Mouse (Mus musculus): ENCODE results near the gene Pkd1.

Pkd1 gene

DNA sequence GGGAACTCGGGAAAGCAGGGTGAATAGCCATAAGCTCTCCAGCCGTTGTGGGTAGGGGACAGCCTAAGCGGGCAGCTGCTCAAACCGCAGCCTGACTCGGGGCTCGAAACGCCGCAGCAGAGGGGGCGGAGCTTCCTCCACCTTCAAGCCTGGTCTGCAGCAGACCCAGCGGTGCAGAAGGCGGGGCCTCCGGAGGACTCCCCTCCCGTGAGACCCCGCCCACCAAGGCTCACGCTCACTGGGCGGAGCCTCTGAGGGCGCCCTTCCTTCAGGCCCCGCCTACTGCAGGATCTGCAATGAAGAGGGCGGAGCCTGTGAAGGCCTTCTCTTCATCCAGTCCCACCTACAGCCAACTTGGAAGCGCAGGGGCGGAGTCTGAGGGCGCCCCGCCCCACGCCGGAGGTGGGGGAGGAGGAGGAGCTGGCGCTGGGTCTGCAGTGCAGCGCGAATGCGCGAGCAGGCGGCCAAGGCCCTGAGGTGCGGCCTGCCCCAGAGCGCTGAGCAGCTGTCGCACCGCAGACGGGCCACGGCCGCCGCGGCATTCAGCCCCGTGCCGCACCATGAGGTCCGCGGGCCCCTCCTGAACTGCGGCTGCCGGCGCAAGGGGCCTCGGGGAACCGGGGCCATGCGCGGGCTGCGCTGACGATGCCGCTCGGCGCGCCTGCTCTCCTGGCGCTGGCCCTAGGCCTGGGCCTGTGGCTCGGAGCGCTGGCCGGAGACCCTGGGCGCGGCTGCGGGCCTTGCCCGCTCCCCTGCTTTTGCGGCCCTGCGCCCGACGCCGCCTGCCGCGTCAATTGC, at the start of gene Pkd1:
TSS of gene Pkd1 (plus strand) at position 217 of the 798 bp plus-strand sequence.
- peak; percentile 99 for DNase-seq

DNA sequence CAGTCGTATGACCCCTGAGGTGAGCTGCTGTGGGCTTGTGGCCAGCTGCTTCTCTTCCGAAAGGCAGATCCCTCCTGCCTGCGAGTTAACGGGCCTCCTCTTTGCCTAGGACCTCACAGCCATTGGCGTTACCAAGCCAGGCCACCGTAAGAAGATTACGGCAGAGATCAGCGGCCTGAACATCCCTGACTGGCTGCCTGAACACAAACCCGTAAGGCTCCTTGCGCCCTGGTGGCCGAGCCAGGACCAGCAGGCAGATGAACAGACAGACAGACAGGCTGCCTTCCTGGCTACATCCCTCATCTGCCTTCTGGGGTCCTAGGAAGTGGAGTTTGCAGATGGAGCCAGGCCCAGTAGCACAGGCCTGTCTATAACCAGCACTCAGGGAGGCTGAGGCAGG, 47.4 kb upstream of the Pkd1 start:
- no peak for DNase-seq

DNA sequence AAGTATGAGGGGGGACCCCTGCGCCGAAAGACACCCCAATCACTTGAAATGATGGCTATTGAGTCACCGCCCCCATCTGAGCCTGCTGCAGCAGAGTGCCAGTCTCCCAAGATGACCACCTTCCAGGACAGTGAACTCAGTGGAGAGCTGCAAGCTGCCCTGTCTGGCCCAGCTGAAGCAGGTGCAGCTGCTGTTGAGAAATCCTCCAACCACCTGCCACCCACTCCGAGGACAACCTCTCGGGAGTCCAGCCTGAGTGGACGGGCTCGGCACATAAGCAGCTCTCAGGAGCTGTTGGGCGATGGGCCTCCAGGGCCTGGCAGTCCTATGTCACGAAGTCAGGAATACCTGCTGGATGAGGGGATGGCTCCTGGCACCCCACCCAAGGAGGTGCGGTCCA, 45.5 kb upstream of the Pkd1 start:
- no peak for DNase-seq

DNA sequence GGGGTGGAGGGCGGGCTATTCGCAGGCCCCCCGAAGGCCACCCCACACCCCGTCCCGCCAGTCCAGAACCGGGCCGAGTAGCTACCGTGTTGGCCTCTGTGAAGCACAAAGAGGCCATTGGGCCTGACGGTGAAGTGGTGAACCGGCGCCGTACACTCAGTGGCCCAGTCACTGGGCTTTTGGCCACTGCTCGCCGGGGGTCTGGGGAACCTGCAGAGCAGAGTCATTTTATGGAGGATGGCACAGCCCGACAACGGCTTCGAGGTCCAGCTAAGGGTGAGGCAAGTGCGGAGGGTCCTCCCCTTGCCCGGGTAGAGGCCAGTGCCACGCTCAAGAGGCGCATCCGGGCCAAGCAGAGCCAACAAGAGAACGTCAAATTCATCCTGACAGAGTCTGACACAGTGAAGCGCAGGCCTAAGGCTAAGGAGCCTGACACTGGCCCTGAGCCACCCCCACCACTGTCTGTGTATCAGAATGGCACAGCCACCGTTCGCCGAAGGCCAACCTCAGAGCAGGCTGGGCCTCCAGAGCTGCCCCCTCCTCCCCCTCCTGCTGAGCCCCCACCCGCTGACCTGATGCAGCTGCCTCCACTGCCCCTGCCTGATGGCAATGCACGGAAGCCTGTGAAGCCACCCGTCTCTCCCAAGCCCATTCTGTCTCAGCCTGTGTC, 44.2 kb upstream of the Pkd1 start:
- no peak for DNase-seq

DNA sequence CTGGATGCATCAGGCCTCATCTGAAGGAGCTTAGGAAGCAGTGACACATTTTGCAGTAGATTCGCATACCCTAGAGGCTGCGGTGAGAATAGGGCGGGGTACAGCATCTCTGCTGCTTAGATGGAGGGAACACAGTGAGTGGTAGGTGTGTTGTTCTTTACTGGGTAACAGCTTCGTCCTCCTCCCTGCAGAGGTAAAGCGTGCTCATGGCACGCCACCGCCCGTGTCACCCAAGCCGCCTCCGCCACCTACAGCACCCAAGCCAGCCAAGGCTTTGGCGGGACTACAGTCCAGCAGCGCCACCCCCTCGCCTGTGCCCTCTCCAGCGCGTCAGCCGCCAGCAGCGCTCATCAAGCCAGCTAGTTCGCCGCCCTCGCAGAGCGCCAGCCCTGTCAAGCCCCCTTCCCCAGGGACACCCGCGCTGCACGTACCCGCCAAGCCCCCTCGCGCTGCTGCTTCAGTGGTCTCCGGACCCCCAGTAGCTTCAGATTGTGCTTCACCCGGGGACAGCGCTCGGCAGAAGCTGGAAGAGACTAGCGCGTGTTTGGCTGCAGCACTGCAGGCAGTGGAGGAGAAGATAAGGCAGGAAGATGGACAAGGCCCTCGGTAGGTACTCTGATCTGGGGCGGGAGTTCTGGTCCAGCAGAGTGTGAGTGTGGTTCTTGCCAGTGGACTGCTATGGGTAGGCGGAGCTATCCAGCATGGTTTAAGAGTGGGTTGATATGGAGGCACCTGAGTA, 43.1 kb upstream of the Pkd1 start:
- no peak for DNase-seq

DNA sequence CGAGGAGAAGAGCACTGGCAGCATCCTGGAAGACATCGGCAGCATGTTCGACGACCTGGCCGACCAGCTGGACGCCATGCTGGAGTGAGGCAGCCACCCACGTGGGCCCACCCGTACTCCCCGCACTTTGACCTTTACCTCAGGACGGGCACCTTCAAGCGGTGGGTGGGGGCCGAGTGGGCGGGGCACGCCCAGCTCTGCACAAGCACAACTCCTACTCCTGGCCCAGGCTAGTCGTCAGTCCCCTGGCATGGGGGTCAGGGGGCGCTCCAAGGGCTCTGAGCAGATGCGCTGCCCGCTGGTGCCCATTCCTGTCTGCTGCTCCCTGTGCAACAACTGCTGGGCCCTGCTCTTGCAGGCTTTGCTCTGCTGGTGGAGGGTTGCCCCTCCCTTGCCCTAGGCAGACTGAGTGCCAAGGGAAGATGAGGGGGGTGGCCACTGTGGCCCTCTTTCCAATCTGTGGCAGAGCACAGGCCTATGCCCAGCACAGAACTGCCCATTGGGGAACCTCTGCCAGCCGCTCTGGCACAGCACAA, 42.4 kb upstream of the Pkd1 start:
- no peak for DNase-seq

DNA sequence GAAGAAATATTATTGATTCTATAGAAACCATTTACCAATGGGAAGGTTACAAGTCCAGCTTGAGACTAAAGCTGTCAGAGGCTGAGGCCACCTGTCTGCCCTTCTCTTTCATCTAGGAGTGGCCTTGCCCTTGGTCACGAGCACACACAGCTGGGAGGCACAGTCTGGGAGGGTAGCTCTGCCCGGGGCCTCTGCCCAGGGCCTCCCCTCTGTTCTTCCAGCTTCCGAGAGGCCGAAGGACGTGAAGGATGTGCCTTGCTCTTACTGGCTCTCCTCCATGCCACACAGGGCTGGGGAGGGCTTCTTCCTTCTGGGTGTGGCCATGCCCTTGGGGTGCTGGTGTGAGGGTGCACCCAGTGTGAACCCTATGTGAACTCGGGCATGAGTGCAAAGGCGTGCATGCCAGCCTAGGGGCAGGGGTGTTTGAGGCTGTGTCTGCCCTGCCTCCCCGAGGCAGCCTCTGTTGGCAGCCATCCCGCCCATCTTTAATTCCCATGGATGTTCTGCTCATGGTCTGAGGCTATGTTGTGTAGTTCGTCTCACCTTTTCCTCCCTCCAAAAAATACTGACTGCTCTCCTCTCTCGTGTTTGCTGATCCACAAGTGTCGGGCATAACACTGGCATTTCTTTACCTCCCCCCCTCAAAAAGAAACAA, 41.7 kb upstream of the Pkd1 start:
- DNase-seq, result no peak

DNA sequence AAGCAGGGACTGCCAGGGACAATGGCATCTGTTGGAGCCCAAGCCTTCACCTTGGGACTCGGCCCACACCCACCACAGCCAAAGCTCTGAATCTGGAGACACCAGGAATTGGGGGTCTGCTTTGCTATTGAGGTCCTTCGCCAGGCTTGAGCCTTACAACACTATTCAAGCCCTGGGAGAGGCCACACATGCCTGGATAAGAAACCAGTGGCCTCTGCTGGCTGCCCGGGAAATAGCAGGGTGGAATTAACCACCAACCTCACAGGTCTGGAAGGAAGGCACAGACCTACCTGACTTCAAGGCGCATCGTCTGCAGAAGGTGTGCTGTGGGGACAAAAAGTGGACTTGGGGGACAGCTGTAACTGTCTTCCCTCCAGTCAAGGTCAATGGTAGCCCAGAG, 36.0 kb upstream of the Pkd1 start:
- DNase-seq, result no peak

DNA sequence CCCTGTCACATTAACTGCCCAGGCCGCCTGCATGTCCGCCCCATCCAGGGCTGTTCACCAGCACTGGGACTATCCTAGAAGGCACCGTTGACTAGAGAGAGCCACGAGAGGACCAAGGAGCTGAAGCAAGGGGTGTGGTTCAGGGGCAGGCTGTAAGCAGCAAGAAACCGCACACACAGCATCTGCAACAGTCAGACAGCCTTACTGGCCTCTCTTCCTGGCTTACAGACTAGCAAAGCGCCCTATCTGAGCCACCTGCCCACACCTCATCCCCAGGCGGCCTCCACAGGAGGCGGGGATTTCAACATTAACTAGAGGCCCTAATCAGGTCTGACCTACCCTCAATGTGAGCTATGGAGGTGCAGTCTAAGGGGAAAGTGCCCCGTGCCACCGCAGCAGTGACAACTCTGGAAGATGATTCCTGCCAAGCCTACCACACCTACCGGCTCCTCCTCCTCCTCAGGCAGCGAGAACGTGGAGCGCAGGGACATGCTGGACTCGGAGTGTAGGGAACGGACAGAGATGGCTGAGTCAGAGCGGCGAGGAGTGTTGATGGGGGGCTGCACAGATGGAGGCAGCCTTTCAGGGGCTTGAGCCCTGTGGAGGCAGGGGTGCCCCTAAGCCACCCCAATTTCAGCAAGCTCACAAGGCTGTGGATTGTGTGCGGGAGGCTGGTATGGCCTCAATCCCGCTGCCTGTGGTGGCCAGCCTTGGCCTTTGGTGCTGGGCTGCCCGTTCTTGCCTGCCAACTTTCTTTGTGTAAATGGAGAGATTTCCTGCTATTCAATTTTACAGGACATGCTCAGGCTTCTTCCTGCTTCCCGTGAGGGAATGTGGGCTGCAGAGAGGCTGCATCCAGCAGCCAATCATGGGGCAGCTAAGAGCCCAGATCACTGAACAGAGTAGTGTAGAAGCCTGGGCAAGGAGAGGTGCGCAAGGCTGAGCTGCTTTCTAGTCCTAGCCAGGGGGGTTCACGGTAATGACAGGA, 35.1 kb upstream of the Pkd1 start:
- no peak for DNase-seq

DNA sequence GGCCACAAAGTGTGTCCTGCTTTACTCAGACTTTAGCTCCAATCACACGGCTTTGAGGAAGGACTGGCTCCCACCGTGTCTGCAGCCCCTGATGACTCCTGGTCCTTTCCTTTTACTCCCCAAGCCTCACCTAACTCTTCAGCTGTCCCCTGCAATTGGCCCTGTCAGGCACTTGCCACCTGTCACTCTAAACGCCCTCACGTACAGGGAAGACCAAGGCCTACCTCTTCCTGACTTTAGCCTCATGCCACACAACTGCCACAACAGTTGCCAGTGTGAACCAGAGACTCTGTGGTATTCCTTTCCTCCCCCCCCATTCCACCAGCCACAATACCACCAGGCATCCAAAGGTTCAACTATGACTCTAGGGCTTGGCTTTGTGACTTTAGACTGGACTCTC, 29.2 kb upstream of the Pkd1 start:
- no peak for DNase-seq

DNA sequence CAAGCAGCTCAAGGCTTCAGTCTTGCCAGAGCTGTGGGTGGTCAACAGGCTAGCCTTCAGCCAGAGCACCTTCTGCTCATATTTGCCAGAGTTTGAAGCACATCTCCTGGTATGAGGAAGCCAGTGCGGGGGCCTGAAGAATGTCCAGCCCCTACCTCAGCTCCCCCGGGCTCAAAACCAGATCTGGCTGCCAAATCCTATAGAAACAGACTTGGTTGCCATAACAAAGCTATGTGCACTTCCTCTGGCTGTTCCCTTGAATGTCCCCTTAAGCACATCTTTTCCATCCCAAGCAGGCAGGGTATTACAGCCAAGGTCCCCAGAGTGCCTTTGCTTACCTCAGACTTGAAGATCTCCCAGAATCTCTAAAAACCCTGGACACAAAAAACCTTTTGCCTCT, 24.9 kb upstream of the Pkd1 start:
- no peak for DNase-seq

DNA sequence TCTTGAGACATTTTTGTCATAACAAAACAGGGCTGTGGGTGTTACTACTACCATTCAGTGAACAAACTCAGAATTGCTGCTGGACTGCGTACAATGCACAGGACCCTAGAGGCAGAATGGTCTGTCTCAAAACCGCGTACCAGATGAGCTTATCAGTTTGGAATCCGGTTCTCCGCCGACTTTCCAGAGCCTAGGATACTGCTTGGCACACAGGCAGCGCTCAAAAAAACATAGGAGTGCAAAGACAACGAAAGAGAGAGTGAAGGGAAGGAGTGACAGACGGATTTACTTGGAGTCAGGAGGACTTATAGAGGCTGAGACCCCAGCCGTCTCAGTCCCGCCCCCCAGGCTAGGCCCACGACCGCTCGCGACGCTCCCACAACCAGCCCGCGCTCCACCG, 22.3 kb upstream of the Pkd1 start:
- peak in 1 of 2 experiments; percentile 5 for DNase-seq

DNA sequence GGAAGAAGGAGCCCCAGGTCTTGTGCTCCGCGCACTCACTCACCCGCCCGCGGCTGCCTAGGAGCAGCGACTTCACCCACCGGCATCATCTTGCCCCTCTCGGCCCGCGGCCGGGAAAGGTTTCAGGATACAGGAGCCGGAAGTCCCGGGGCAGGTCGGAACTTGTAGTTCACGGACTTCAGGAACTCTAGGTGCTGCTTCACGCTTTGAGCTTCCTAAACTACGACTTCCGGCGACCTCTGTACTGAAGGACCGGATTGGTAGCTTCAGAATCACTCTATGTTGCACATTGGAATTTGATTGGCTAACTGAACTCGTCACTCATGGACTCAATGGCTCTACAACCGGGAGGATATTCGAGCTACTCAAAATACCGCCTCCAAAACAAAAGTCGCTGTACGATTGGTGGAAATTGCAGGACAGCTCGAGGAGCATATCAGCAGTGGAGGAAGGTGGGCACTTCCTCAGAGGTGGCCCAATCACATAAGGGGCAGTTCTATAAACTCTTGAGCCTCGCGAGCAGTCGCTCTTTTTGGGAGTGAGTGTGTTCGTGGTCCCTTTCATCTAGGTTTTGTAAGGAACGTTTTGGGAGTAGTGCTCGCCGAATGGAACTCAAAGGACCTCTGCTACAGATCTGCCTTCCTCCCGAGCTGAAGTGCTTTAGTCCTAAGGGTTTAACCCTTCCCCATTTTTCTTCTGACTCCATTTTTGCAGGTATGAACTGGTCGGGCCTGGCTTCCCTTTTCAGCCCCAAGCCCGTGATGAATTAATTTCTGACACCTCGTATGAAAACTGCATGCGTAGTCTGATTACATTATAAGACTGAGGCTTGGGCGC, 21.7 kb upstream of the Pkd1 start, which contains the start of gene Traf7:
TSS of gene Traf7 (minus strand) at position 216 of the 837 bp plus-strand sequence.
- peak; percentile 86 to 87 for DNase-seq

DNA sequence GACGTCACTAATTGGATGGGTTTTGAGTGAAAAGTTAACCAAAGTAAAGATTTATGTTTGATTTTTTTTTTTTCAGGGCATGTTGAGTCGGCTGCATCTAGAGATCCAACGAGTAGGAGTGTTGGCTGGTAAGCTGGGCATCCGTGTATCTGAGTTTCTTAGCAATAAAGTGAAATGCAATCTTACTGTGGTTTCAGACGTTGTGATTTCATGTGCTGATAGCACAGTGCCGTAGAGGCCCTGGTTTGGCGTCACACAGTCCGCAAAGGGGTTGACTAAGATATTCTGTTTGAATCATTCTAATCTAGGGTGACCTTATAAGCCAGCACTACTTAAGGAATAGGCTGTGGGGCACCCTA, 21.1 kb upstream of the Pkd1 start:
- DNase-seq, result peak in 1 of 2 experiments; percentile 8

DNA sequence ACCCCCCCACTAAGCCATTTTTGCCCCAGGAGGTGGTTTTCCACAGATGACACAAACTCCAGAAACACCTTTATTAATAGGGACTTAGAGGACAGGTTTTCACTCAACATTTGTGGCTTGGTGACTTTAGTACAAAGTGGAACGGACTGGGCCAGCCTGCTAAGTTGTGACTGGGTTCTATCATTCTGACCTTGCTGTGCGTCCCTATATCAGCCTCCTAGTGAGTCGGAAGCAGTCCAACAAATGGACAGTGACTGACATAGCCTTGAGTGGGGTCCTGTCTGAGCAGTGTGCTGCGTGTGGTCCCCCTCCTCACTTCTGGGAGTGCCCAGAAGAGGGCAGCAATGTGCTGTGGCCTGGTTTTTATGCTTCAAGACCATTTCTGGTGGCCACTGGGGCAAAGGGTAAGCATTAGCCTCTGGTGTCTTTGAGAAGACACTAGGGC, 20.6 kb upstream of the Pkd1 start:
- DNase-seq, result peak; percentile 63 to 65

DNA sequence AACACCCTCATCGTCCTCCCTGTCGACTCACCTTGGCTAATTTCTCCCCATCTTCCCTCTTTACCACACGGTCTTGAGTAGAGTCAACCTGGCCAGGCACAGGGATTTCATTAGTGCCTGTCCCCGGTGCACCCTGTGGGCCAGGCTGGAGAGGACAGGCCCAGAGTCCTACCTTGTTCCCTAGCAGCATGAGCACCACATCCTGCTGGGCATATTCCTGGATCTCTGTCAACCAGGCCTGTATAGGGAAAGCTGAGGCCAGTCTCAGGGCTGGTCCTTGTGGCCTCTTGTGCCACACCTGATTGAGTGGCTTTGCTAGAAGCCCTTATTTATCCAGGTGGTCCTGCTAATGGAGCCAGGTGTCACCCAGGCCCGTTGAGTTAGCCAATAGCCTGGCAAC, 19.8 kb upstream of the Pkd1 start:
- no peak for DNase-seq

DNA sequence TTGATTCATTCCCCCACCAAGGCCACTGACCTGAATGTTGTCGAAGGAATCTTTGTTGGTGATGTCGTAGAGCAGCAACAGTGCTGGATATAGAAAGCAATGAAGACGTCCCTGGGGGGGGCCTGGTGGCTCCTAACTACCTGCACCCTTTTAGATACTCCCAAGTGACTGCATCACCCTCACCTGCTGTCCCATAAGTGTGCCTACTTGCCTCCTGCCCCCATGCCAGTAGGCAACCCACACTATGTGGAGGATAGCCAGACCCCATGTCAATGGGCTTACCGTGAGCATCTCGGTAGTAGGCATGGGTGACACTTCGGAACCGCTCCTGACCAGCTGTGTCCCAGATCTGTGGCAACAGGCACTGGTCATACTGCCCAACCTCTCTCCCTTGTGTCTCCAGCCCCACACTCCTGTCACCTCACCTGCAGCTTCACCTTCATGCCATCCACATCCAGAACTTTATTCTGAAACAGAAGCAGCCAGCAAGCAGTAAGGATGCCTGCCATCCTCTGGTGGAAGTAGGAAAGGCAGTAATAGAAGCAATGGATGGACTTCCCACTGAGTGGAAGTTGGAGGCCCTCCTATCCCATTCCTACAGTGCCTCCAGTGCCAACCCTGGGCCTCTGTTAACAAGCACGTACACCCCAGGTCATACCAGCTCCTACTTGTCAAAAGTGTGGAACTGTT, 19.1 kb upstream of the Pkd1 start:
- no peak for DNase-seq

DNA sequence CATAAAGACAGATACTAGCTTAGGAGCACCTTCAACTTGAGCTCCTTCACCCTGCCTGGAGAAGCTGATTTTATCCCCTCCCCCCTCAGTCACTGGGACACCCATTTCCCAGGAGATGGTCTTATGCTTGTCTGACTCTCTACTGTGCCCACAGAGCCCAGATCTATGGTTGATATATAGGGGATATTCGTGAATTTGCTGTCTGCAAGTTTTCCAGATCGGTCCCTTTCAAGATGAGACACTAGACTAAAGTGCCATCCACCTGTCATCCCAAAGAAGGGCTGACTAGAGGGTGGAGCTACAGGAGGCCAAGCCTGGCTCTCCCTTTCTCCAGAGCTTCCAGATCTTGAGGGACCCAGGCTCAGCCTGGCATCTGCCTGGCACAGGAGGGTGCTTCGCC, 18.6 kb upstream of the Pkd1 start:
- no peak for DNase-seq

DNA sequence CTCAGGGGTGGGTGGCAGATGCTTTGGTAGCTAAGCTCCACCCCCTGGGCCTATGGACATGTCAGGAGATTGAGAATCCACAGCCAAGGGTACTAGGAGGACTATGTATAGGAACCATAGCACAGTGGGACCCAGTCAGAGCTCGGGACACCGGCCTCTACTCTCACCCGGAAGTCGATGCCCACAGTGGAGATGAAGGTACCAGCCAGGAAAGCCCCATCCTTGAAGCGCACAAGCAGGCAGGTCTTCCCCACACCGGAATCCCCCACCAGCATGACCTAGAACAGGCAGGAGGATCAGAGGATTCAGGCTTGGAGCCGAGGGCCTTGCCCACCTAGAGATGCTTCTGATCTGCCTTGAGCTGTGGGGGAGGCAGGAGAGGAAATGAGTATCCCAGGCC, 17.6 kb upstream of the Pkd1 start:
- no peak for DNase-seq

Measured in B cell, adult 2 months (primary cell).